Mouse (Mus musculus): ENCODE measurements around the gene Serpina5. TPM values are rescaled to one million over a fixed set of nuclear protein-coding genes. Genes with fewer than 3 reads are reported as not detected.

Serpina5 gene
- total RNA-seq, 2 experiments from 2014 or later = not detected

- ATAC-seq (replicated peaks; ENCODE audit: low FRiP score, poor library complexity, severe bottlenecking) = no peak
Measured at GRCm38 (mm10) chr12:104123996-104124395, 23.1 kb downstream of the Serpina5 start.

- ATAC-seq (replicated peaks; ENCODE audit: low FRiP score, poor library complexity, severe bottlenecking) = no peak
Measured at GRCm38 (mm10) chr12:104125021-104125560, 24.2 kb downstream of the Serpina5 start.

GRCm38 (mm10) chr12:104127696-104128095 is 26.8 kb downstream of the Serpina5 start, which contains the start of gene Serpina3b:
TSS of gene Serpina3b (plus strand) at chr12:104127996.
- no peak for ATAC-seq (replicated peaks; ENCODE audit: low FRiP score, poor library complexity, severe bottlenecking)

- ATAC-seq (replicated peaks; ENCODE audit: low FRiP score, poor library complexity, severe bottlenecking) = no peak
Measured at GRCm38 (mm10) chr12:104131041-104131440, 30.1 kb downstream of the Serpina5 start.

GRCm38 (mm10) chr12:104138216-104138615 is 37.3 kb downstream of the Serpina5 start:
- no peak for ATAC-seq (replicated peaks; ENCODE audit: low FRiP score, poor library complexity, severe bottlenecking)

- ATAC-seq (replicated peaks; ENCODE audit: low FRiP score, poor library complexity, severe bottlenecking) = no peak
Measured at GRCm38 (mm10) chr12:104140543-104141103, 39.7 kb downstream of the Serpina5 start.

GRCm38 (mm10) chr12:104141506-104141905 is 40.6 kb downstream of the Serpina5 start:
- ATAC-seq (replicated peaks; ENCODE audit: low FRiP score, poor library complexity, severe bottlenecking) = no peak

GRCm38 (mm10) chr12:104142427-104142826 is 41.5 kb downstream of the Serpina5 start:
- ATAC-seq (replicated peaks; ENCODE audit: low FRiP score, poor library complexity, severe bottlenecking) = no peak

- no peak for ATAC-seq (replicated peaks; ENCODE audit: low FRiP score, poor library complexity, severe bottlenecking)
Measured at GRCm38 (mm10) chr12:104143286-104143685, 42.4 kb downstream of the Serpina5 start.

GRCm38 (mm10) chr12:104145571-104145970 is 44.7 kb downstream of the Serpina5 start:
- ATAC-seq (replicated peaks; ENCODE audit: low FRiP score, poor library complexity, severe bottlenecking) = no peak

- ATAC-seq (replicated peaks; ENCODE audit: low FRiP score, poor library complexity, severe bottlenecking) = no peak
Measured at GRCm38 (mm10) chr12:104151989-104152388, 51.1 kb downstream of the Serpina5 start.

GRCm38 (mm10) chr12:104153041-104153645 is 52.2 kb downstream of the Serpina5 start:
- ATAC-seq (replicated peaks; ENCODE audit: low FRiP score, poor library complexity, severe bottlenecking) = no peak

- no peak for ATAC-seq (replicated peaks; ENCODE audit: low FRiP score, poor library complexity, severe bottlenecking)
Measured at GRCm38 (mm10) chr12:104153656-104154055, 52.7 kb downstream of the Serpina5 start, which contains the start of gene Serpina3c. TSS of gene Serpina3c (minus strand) at chr12:104153870.

Other genes with a start within 250 kb of the Serpina5 start
- not detected in 2 replicates for gene Serpina1a, start 237.6 kb upstream of the Serpina5 start, total RNA-seq (2015; ENCODE audit: low replicate concordance)
- not detected in 2 replicates for gene Serpina1a, start 237.6 kb upstream of the Serpina5 start, total RNA-seq (2017; ENCODE audit: low replicate concordance)
- gene Serpina1c, start 196.2 kb upstream of the Serpina5 start, total RNA-seq (2015; ENCODE audit: low replicate concordance) = not detected in 2 replicates
- not detected in 2 replicates for gene Serpina1c, start 196.2 kb upstream of the Serpina5 start, total RNA-seq (2017; ENCODE audit: low replicate concordance)
- gene Serpina1e, start 142.1 kb upstream of the Serpina5 start, total RNA-seq (2015; ENCODE audit: low replicate concordance) = not detected in 2 replicates
- gene Serpina1e, start 142.1 kb upstream of the Serpina5 start, total RNA-seq (2017; ENCODE audit: low replicate concordance) = not detected in 2 replicates
- not detected in 2 replicates for gene Serpina11, start 111.2 kb upstream of the Serpina5 start, total RNA-seq (2015; ENCODE audit: low replicate concordance)
- gene Serpina11, start 111.2 kb upstream of the Serpina5 start, total RNA-seq (2017; ENCODE audit: low replicate concordance) = not detected in 2 replicates
- not detected in 2 replicates for gene Serpina9, start 87.4 kb upstream of the Serpina5 start, total RNA-seq (2015; ENCODE audit: low replicate concordance)
- gene Serpina9, start 87.4 kb upstream of the Serpina5 start, total RNA-seq (2017; ENCODE audit: low replicate concordance) = not detected in 2 replicates
- not detected in 2 replicates for gene Serpina12, start 56.7 kb upstream of the Serpina5 start, total RNA-seq (2015; ENCODE audit: low replicate concordance)
- gene Serpina12, start 56.7 kb upstream of the Serpina5 start, total RNA-seq (2017; ENCODE audit: low replicate concordance) = not detected in 2 replicates
- not detected in 2 replicates for gene Serpina3a, start 11.6 kb downstream of the Serpina5 start, total RNA-seq (2015; ENCODE audit: low replicate concordance)
- not detected in 2 replicates for gene Serpina3a, start 11.6 kb downstream of the Serpina5 start, total RNA-seq (2017; ENCODE audit: low replicate concordance)
- gene Serpina3b, start 26.9 kb downstream of the Serpina5 start, total RNA-seq (2015; ENCODE audit: low replicate concordance) = not detected in 2 replicates
- gene Serpina3b, start 26.9 kb downstream of the Serpina5 start, total RNA-seq (2017; ENCODE audit: low replicate concordance) = not detected in 2 replicates
- gene Serpina3c, start 52.8 kb downstream of the Serpina5 start, total RNA-seq (2015; ENCODE audit: low replicate concordance) = not detected in 2 replicates
- not detected in 2 replicates for gene Serpina3c, start 52.8 kb downstream of the Serpina5 start, total RNA-seq (2017; ENCODE audit: low replicate concordance)
- gene Serpina3f, start 113.4 kb downstream of the Serpina5 start, total RNA-seq (2015; ENCODE audit: low replicate concordance) = 10.8 TPM in 1 of 2 replicates, not detected in the other
- gene Serpina3f, start 113.4 kb downstream of the Serpina5 start, total RNA-seq (2017; ENCODE audit: low replicate concordance) = 1.2 and 1.3 TPM in 2 replicates
- gene Serpina3g, start 135.1 kb downstream of the Serpina5 start, total RNA-seq (2015; ENCODE audit: low replicate concordance) = 4.7 TPM in 1 of 2 replicates, not detected in the other
- gene Serpina3g, start 135.1 kb downstream of the Serpina5 start, total RNA-seq (2017; ENCODE audit: low replicate concordance) = 2.6 and 3.3 TPM in 2 replicates
- not detected in 2 replicates for gene Serpina3i, start 162.0 kb downstream of the Serpina5 start, total RNA-seq (2015; ENCODE audit: low replicate concordance)
- gene Serpina3i, start 162.0 kb downstream of the Serpina5 start, total RNA-seq (2017; ENCODE audit: low replicate concordance) = not detected in 2 replicates
- gene Serpina3j, start 213.4 kb downstream of the Serpina5 start, total RNA-seq (2015; ENCODE audit: low replicate concordance) = not detected in 2 replicates
- not detected in 2 replicates for gene Serpina3j, start 213.4 kb downstream of the Serpina5 start, total RNA-seq (2017; ENCODE audit: low replicate concordance)
- not detected in 2 replicates for gene Serpina3k, start 237.4 kb downstream of the Serpina5 start, total RNA-seq (2015; ENCODE audit: low replicate concordance)
- gene Serpina3k, start 237.4 kb downstream of the Serpina5 start, total RNA-seq (2017; ENCODE audit: low replicate concordance) = not detected in 2 replicates
- not detected in 2 replicates for gene Serpina3m, start 237.4 kb downstream of the Serpina5 start, total RNA-seq (2015; ENCODE audit: low replicate concordance)
- gene Serpina3m, start 237.4 kb downstream of the Serpina5 start, total RNA-seq (2017; ENCODE audit: low replicate concordance) = not detected in 2 replicates

Data from erythroid progenitor cell, adult 5-6 weeks (primary cell).